Mouse (Mus musculus): Measurements from ENCODE around the gene Hexim1.

DNA sequence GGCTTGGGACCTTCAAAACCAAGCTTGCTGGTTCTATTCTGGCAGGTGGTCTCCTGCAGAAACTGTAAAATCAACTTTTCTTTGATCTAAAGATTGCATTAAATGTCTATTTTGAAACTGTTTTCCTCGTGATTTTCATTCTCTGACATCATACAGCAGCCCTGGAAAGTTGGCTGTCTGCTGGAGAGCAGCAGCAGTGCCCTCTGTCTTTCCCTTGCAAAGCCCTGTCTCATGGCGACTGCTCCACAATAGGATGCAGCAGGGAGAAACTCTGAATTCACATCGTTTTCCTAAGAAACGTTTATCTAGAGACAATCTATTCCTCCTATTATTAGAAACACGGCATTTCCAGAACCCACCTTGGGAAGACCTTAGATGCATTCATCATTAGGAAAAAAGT, 3.6 kb downstream of the Hexim1 start:
- no peak for TF ChIP-seq CTCF (IDR thresholded peaks at IDR 0.05; ENCODE audit: extremely low read depth, insufficient read depth, insufficient read length, insufficient replicate concordance)
- no peak for TF ChIP-seq POLR2A (IDR thresholded peaks at IDR 0.05; ENCODE audit: low read depth, low read length)
